Mouse (Mus musculus) heart, adult 2 months (tissue): Measurements from ENCODE around the gene Bsn. TPM values are rescaled to one million over a fixed set of nuclear protein-coding genes. Genes with fewer than 3 reads are reported as not detected.
"Not testable (repeated sequence)": the region's sequence is repeated elsewhere in the genome, so short reads cannot be mapped to it uniquely, and the experiment has no call there.

Experiments
- DNase-seq, 2 experiments: peaks; one replicate each; pipeline ENCODE4 v3.0.0; 2021
- H3K27ac ChIP-seq: fragments of 200-600 bp; 2 replicates; pipeline ENCODE4 v1.8.1; 2022
- H3K27me3 ChIP-seq: fragments of 200-500 bp; 2 replicates; pipeline ENCODE4 v1.6.1; 2012; ENCODE audit warnings: mild to moderate bottlenecking, low read length, inconsistent platforms, mixed read lengths; ENCODE audit not compliant: control insufficient read depth, insufficient read depth
- H3K36me3 ChIP-seq: fragments of 200-500 bp; 2 replicates; pipeline ENCODE4 v1.6.1; 2012; ENCODE audit warnings: low read length, inconsistent platforms; ENCODE audit not compliant: control insufficient read depth, insufficient read depth
- H3K4me1 ChIP-seq: fragments of 200-500 bp; 2 replicates; pipeline ENCODE4 v1.6.1; 2011; ENCODE audit warnings: low read length; ENCODE audit not compliant: control insufficient read depth, insufficient read depth
- H3K4me3 ChIP-seq: fragments of 200-600 bp; 2 replicates; pipeline ENCODE4 v1.8.1; 2022
- H3K79me2 ChIP-seq: fragments of 200-500 bp; replicated peaks from 2 replicates; pipeline ENCODE4 v1.6.1; 2012; ENCODE audit warnings: mild to moderate bottlenecking, inconsistent platforms, low read length, moderate library complexity, mixed read lengths; ENCODE audit not compliant: control insufficient read depth, insufficient read depth
- H3K9ac ChIP-seq: fragments of 200-500 bp; 2 replicates; pipeline ENCODE4 v1.6.1; 2012; ENCODE audit warnings: low read depth, mild to moderate bottlenecking, control low read depth, inconsistent platforms, low read length, mixed read lengths
- CTCF ChIP-seq: fragments of 200-600 bp; IDR thresholded peaks from 2 replicates; pipeline ENCODE4 v1.8.1; 2022; ENCODE audit warnings: antibody characterized with exemption, mild to moderate bottlenecking, moderate library complexity
- EP300 ChIP-seq: fragments of 200-500 bp; IDR thresholded peaks from 2 replicates; pipeline ENCODE4 v1.6.1; 2011; ENCODE audit warnings: low read depth, low read length, control low read depth; ENCODE audit not compliant: insufficient read depth
- POLR2A ChIP-seq: fragments of 200-500 bp; IDR thresholded peaks from 2 replicates; pipeline ENCODE4 v1.6.1; 2011; ENCODE audit warnings: mild to moderate bottlenecking, low read depth, low read length, control low read depth; ENCODE audit not compliant: insufficient read depth
- WGBS: fragments of 180-500 bp; shearing (Covaris S2); methylation state at CpG from one replicate; pipeline ENCODE4 v1.1.7; 2018; 5-methylcytosine and 5-hydroxymethylcytosine counted together
- intact Hi-C: fragments of 180-260 bp; cut with DNase I; formaldehyde crosslinking; loops from one replicate; pipeline ENCODE4 v1.15.1; 2025
- polyA plus RNA-seq: library from polyadenylated mRNA; depleted of rRNA; stranded (reverse); fragments of >200 nt; gene quantifications from 2 replicates; pipeline ENCODE4 v1.2.3, GENCODE M21; 2012
- total RNA-seq, 2 experiments: library from RNA; stranded (reverse); gene quantifications; 2 replicates each; pipeline ENCODE4 v1.2.3; 2021

Bsn gene
- total and polyA plus RNA-seq, 3 experiments: 0.03 to 0.10 (median 0.05) TPM

- Histone ChIP-seq H3K4me3 (no peak overlapping the region), H3K79me2 (no peaks in the 10 kb centered on the region), H3K4me1 (no peaks in the 10 kb centered on the region), H3K27me3 (no peaks in the 10 kb centered on the region), H3K36me3 (no peaks in the 10 kb centered on the region), H3K27ac (no peak overlapping the region), H3K9ac (no peak overlapping the region)
- DNase-seq: no peak
- WGBS: 86% methylated on average over 6 of the region's 6 CpGs
- no peak for TF ChIP-seq EP300
- TF ChIP-seq CTCF: no peak
- no peak for TF ChIP-seq POLR2A
- intact Hi-C loops: loop anchor here (5.0 kb wide), 2 partner anchors 64 to 144 kb away; no protein-coding TSS in a partner anchor
These were observed 52.1 kb downstream of the Bsn start for GRCm38 (mm10) chr9:108138118-108138517.

- no peak overlapping the region for H3K9ac ChIP-seq
- 14% methylated on average over 17 of the region's 17 CpGs for WGBS
- no peaks in the 10 kb centered on the region for H3K4me1 ChIP-seq
- DNase-seq: no peak
- no peak overlapping the region for H3K4me3 ChIP-seq
- no peaks in the 10 kb centered on the region for H3K36me3 ChIP-seq
- intact Hi-C loops: loop anchor here (5.0 kb wide), 2 partner anchors 65 to 145 kb away; no protein-coding TSS in a partner anchor
- H3K27me3 ChIP-seq: no peaks in the 10 kb centered on the region
- no peaks in the 10 kb centered on the region for H3K79me2 ChIP-seq
- TF ChIP-seq POLR2A: no peak
- TF ChIP-seq EP300: no peak
- no peak for TF ChIP-seq CTCF
- H3K27ac ChIP-seq: no peak overlapping the region
These were observed 52.7 kb downstream of the Bsn start for GRCm38 (mm10) chr9:108137523-108137922.

- H3K4me3 ChIP-seq: no peak overlapping the region
- intact Hi-C loops: loop anchor here (1.0 to 5.0 kb wide), 3 partner anchors 42 to 145 kb away; no protein-coding TSS in a partner anchor
- H3K27ac ChIP-seq: no peak overlapping the region
- no peak overlapping the region for H3K9ac ChIP-seq
- DNase-seq: no peak
- H3K27me3 ChIP-seq: no peaks in the 10 kb centered on the region
- TF ChIP-seq CTCF (no peak), EP300 (no peak), POLR2A (no peak)
- H3K36me3 ChIP-seq: no peaks in the 10 kb centered on the region
- WGBS: 34% methylated on average over 6 of the region's 6 CpGs
- no peaks in the 10 kb centered on the region for H3K79me2 ChIP-seq
- no peaks in the 10 kb centered on the region for H3K4me1 ChIP-seq
These were observed 53.2 kb downstream of the Bsn start for GRCm38 (mm10) chr9:108136930-108137462.

GRCm38 (mm10) chr9:108136225-108136624 lies 54.0 kb downstream of the Bsn start:
- TF ChIP-seq EP300 (no peak), POLR2A (no peak), CTCF (peak; percentile 71)
- Histone ChIP-seq H3K79me2 (no peaks in the 10 kb centered on the region), H3K4me1 (no peaks in the 10 kb centered on the region), H3K27ac (no peak overlapping the region), H3K4me3 (no peak overlapping the region), H3K9ac (no peak overlapping the region), H3K36me3 (no peaks in the 10 kb centered on the region), H3K27me3 (no peaks in the 10 kb centered on the region)
- no peak for DNase-seq
- WGBS: 59% methylated on average over 1 of the region's 1 CpGs
- intact Hi-C loops: loop anchor here (1.0 to 5.0 kb wide), 3 partner anchors 41 to 146 kb away; no protein-coding TSS in a partner anchor

GRCm38 (mm10) chr9:108135679-108136078 lies 54.5 kb downstream of the Bsn start:
- not testable (repeated sequence) for H3K4me1 ChIP-seq, H3K9ac ChIP-seq, H3K4me3 ChIP-seq, H3K27ac ChIP-seq, H3K36me3 ChIP-seq, H3K79me2 ChIP-seq, H3K27me3 ChIP-seq, DNase-seq
- intact Hi-C loops: loop anchor here (1.0 to 5.0 kb wide), 3 partner anchors 40 to 147 kb away; no protein-coding TSS in a partner anchor
- WGBS: 96% methylated on average over 3 of the region's 3 CpGs

GRCm38 (mm10) chr9:108133478-108133877 lies 56.7 kb downstream of the Bsn start:
- H3K79me2 ChIP-seq: no peaks in the 10 kb centered on the region
- H3K36me3 ChIP-seq: no peaks in the 10 kb centered on the region
- 67% methylated on average over 1 of the region's 1 CpGs for WGBS
- H3K27ac ChIP-seq: no peak overlapping the region
- no peaks in the 10 kb centered on the region for H3K4me1 ChIP-seq
- H3K27me3 ChIP-seq: no peaks in the 10 kb centered on the region
- intact Hi-C loops: no loop called here
- TF ChIP-seq CTCF (no peak), POLR2A (no peak), EP300 (no peak)
- H3K4me3 ChIP-seq: no peak overlapping the region
- H3K9ac ChIP-seq: no peak overlapping the region
- no peak for DNase-seq
